Comparison of ENCODE assay signal across 8 mouse cellular contexts in genomic region chr9:124423552-124424291, GRCm38 (mm10). TPM values are rescaled to one million over a fixed set of nuclear protein-coding genes. Genes with fewer than 3 reads are reported as not detected.
DNase-seq lines count a peak whose midpoint lies in the region; ATAC-seq and TF ChIP-seq lines count a peak whose summit lies in the region.

No protein-coding gene starts in this region.

- under 1% methylated on average over 74 of the region's 74 CpGs for WGBS in forebrain, embryonic 15.5 days
- under 1% methylated on average over 74 of the region's 74 CpGs for WGBS in lung, adult 2 months
- under 1% methylated on average over 74 of the region's 74 CpGs for WGBS in olfactory bulb, adult 2 months
- WGBS in thymus, adult 2 months, result under 1% methylated on average over 74 of the region's 74 CpGs

- peak overlapping the region; percentile 99 for H3K27ac ChIP-seq in forebrain, embryonic 15.5 days (replicated peaks)
- peak overlapping the region; percentile 94 for H3K27ac ChIP-seq in olfactory bulb, adult 2 months (ENCODE audit: insufficient read depth, low read depth, low read length)
- peak overlapping the region; percentile 90 for H3K27ac ChIP-seq in thymus, adult 2 months (ENCODE audit: control insufficient read depth, insufficient read depth, low read length)

- H3K4me2 ChIP-seq in forebrain, embryonic 15.5 days (replicated peaks), result peak overlapping the region; percentile 60

- no peaks in the 10 kb centered on the region for H3K4me1 ChIP-seq in forebrain, embryonic 15.5 days
- no peaks in the 10 kb centered on the region for H3K4me1 ChIP-seq in lung, adult 2 months (ENCODE audit: control insufficient read depth, insufficient read depth, low read length)
- H3K4me1 ChIP-seq in olfactory bulb, adult 2 months (ENCODE audit: control insufficient read depth, insufficient read depth, low read length), result peaks cover 6% of the 10 kb centered on the region; the same call in 1 of the 2 replicates
- H3K4me1 ChIP-seq in thymus, adult 2 months (replicated peaks; ENCODE audit: control insufficient read depth, insufficient read depth, low read length), result peaks cover 4% of the 10 kb centered on the region

- intact Hi-C loops in heart, postnatal 25 days (cut with DNase I), result no loop called here

- H3K27me3 ChIP-seq in forebrain, embryonic 15.5 days, result no peaks in the 10 kb centered on the region
- no peaks in the 10 kb centered on the region for H3K27me3 ChIP-seq in thymus, adult 2 months (ENCODE audit: control insufficient read depth, insufficient read depth, low read length)

- peak overlapping the region; percentile 77 for H3K9ac ChIP-seq in forebrain, embryonic 15.5 days (replicated peaks)

- peak; percentile 56; the same call in 1 of the 2 replicates for TF ChIP-seq POLR2A in lung, adult 2 months (IDR thresholded peaks at IDR 0.05; ENCODE audit: borderline replicate concordance, extremely low read depth, low read depth, low read length)
- peak; percentile 48; the same call in 1 of the 2 replicates for TF ChIP-seq POLR2A in olfactory bulb, adult 2 months (IDR thresholded peaks at IDR 0.05; ENCODE audit: insufficient read depth, low read depth, low read length)
- TF ChIP-seq POLR2A in thymus, adult 2 months (IDR thresholded peaks at IDR 0.05; ENCODE audit: control insufficient read depth, extremely low read depth, insufficient read depth, low read length, poor library complexity), result no peak; the same call in 1 of the 2 replicates

- TF ChIP-seq CTCF in lung, adult 2 months (IDR thresholded peaks at IDR 0.05; ENCODE audit: insufficient read depth, low read length), result no peak
- no peak for TF ChIP-seq CTCF in olfactory bulb, adult 2 months (IDR thresholded peaks at IDR 0.05; ENCODE audit: insufficient read depth, low read depth, low read length)
- TF ChIP-seq CTCF in thymus, adult 2 months (IDR thresholded peaks at IDR 0.05; ENCODE audit: borderline replicate concordance, control insufficient read depth, extremely low read depth, insufficient read depth, low read length, poor library complexity), result 0 out of 2 replicates have a peak, but pooled peaks have one; percentile 6

- H3K4me3 ChIP-seq in forebrain, embryonic 15.5 days, result peak overlapping the region; percentile 95
- peak overlapping the region; percentile 87 for H3K4me3 ChIP-seq in lung, adult 2 months (replicated peaks; ENCODE audit: extremely low read depth, low read depth, low read length)
- H3K4me3 ChIP-seq in olfactory bulb, adult 2 months (ENCODE audit: insufficient read depth, low read depth, low read length), result peak overlapping the region; percentile 79
- peak overlapping the region; percentile 84 for H3K4me3 ChIP-seq in thymus, adult 2 months (ENCODE audit: control insufficient read depth, insufficient read depth, low read length)

- H3K36me3 ChIP-seq in forebrain, embryonic 15.5 days, result no peaks in the 10 kb centered on the region
- H3K36me3 ChIP-seq in thymus, adult 2 months (ENCODE audit: control insufficient read depth, insufficient read depth, low read length), result no peaks in the 10 kb centered on the region

- no peaks in the 10 kb centered on the region for H3K9me3 ChIP-seq in forebrain, embryonic 15.5 days

- DNase-seq in ES-CJ7 (ENCODE audit: low read depth, low spot score), result peak; percentile 98
- DNase-seq in heart, postnatal 25 days (ENCODE audit: low spot score), result peak; percentile 96
- peak; percentile 97 to 98 for DNase-seq in layer of hippocampus, adult 18-20 months (ENCODE audit: low spot score in 2 of 2)
- peak; percentile 96 for DNase-seq in lung, adult 2 months
- peak; percentile 96 for DNase-seq in thymus, adult 2 months

- ATAC-seq in cerebellum, adult (ENCODE audit: insufficient number of reproducible peaks, low FRiP score, low TSS enrichment), result peak; percentile 67
- ATAC-seq in forebrain, embryonic 15.5 days (replicated peaks), result peak; percentile 84

RNA-seq across cellular contexts. Expression of gene Ppp2r3d, which starts 53.0 kb away (rescaled TPM):
- polyA plus RNA-seq in forebrain, embryonic 15.5 days (2015; fragmentation: Nextera tagmentation; extraction: Ambion mirVana), result 166 and 167 TPM in 2 replicates
- total RNA-seq in heart, postnatal 25 days (2021), result 100 to 1,000 TPM in 1 of 2 experiments, 10 to 100 TPM in 1; 92.9 to 112 TPM
- 10 to 100 TPM; 92.2 to 98.4 TPM for total RNA-seq in layer of hippocampus, adult 18-20 months (2021)
- 241 and 301 TPM in 2 replicates for polyA plus RNA-seq in lung, adult 2 months (2012; rRNA removed)
- polyA plus RNA-seq in olfactory bulb, adult 2 months (2012; ENCODE audit: insufficient read depth, insufficient read length, low replicate concordance, missing spikeins), result not detected in 2 replicates
- 497 and 584 TPM in 2 replicates for polyA plus RNA-seq in thymus, adult 2 months (2012; rRNA removed)

Comparison
In these comparisons a context has a peak if more than half of its experiments do, and no peak if none do; other contexts are left out.
1. Peak in every context shown above with its lines: DNase-seq, ATAC-seq, H3K4me3 ChIP-seq and H3K27ac ChIP-seq.
2. RNA of gene Ppp2r3d, which starts 53.0 kb away (polyA plus RNA-seq): 497 to 584 TPM in thymus, adult 2 months, 241 to 301 TPM in lung, adult 2 months and 166 to 167 TPM in forebrain, embryonic 15.5 days; not detected in olfactory bulb, adult 2 months; every median in the first group is over 100 times any median in the second.